17 mouse cellular contexts compared by ENCODE assay signal in genomic region chr3:106292938-106293337, GRCm38 (mm10).
"Had no signal": no experiment of that assay in that cellular context is flagged by ENCODE, and none has a peak within 500 bp of the region (broad histone marks: within the 10 kb centered on the region; RNA-seq: fewer than 3 reads in every experiment).

No protein-coding gene starts in this region.

- DNase-seq: lung, adult 18-20 months; lung, embryonic 14.5 days; lung, postnatal 10 days; lung, postnatal 4 days; retina, postnatal 1 day; right cerebral cortex, adult 18-20 months; right cerebral cortex, postnatal 25 days; right cerebral cortex, postnatal 4 days; spleen, adult 18-20 months; thymus, adult 18-20 months; thymus, postnatal 14 days; thymus, postnatal 36 days had no signal

- H3K4me3 ChIP-seq: midbrain, embryonic 10.5 days; myocyte; neural tube, embryonic 13.5 days; neural tube, embryonic 15.5 days had no signal

- H3K9ac ChIP-seq: lung, embryonic 14.5 days; neural tube, embryonic 13.5 days; neural tube, embryonic 15.5 days had no signal

- H3K4me1 ChIP-seq: midbrain, embryonic 10.5 days; neural tube, embryonic 13.5 days; neural tube, embryonic 15.5 days had no signal

- H3K27me3 ChIP-seq: neural tube, embryonic 13.5 days; neural tube, embryonic 15.5 days had no signal

- H3K9me3 ChIP-seq: midbrain, embryonic 10.5 days had no signal

- H3K27ac ChIP-seq: midbrain, embryonic 10.5 days; neural tube, embryonic 13.5 days; neural tube, embryonic 15.5 days had no signal

- ATAC-seq: midbrain, embryonic 16.5 days had no signal

- H3K36me3 ChIP-seq: midbrain, embryonic 10.5 days; neural tube, embryonic 13.5 days; neural tube, embryonic 15.5 days had no signal

- H3K4me2 ChIP-seq: lung, embryonic 14.5 days; neural tube, embryonic 13.5 days; neural tube, embryonic 15.5 days had no signal
